In genomic region chr13:28942926-28943325, GRCm38 (mm10) we compare ENCODE assay signal across 15 mouse cellular contexts.
"Had no signal": no experiment of that assay in that cellular context is flagged by ENCODE, and none has a peak within 500 bp of the region (broad histone marks: within the 10 kb centered on the region; RNA-seq: fewer than 3 reads in every experiment).

No protein-coding gene starts in this region.

- H3K4me3 ChIP-seq: layer of hippocampus, adult 2 months; limb, embryonic 12.5 days; liver, embryonic 13.5 days; lung, embryonic 15.5 days; myocyte; neural tube, embryonic 12.5 days had no signal

- H3K27me3 ChIP-seq: limb, embryonic 12.5 days; liver, embryonic 13.5 days; lung, embryonic 15.5 days; neural tube, embryonic 12.5 days had no signal

- H3K27ac ChIP-seq: layer of hippocampus, adult 2 months; limb, embryonic 12.5 days; liver, embryonic 13.5 days; lung, embryonic 15.5 days; macrophage; neural tube, embryonic 12.5 days; stomach, postnatal 0 days had no signal

- H3K9ac ChIP-seq: limb, embryonic 12.5 days; liver, embryonic 13.5 days; liver, postnatal 0 days; lung, embryonic 15.5 days; neural tube, embryonic 12.5 days had no signal

- H3K4me2 ChIP-seq: limb, embryonic 12.5 days; liver, embryonic 13.5 days; lung, embryonic 15.5 days; neural tube, embryonic 12.5 days had no signal

- ATAC-seq: liver, postnatal 0 days had no signal

- DNase-seq: kidney, adult 11 months; kidney, postnatal 10 days; kidney, postnatal 4 days; liver; liver, embryonic 13.5 days; liver, postnatal 0 days; lung, postnatal 14 days; midbrain, embryonic 14.5 days had no signal

- H3K9me3 ChIP-seq: liver, embryonic 13.5 days; lung, embryonic 15.5 days; neural tube, embryonic 12.5 days had no signal

- H3K36me3 ChIP-seq: liver, embryonic 13.5 days; lung, embryonic 15.5 days; neural tube, embryonic 12.5 days had no signal
